Mouse (Mus musculus): ENCODE results near the gene Acads. TPM values are rescaled to one million over a fixed set of nuclear protein-coding genes. Genes with fewer than 3 reads are reported as not detected.
"Not testable (repeated sequence)": the region's sequence is repeated elsewhere in the genome, so short reads cannot be mapped to it uniquely, and the experiment has no call there.

The Acads gene
- 10 to 100 TPM in 1 of 4 experiments, 1 to 10 TPM in 3; 8.1 to 11.7 (median 9.2) TPM for total RNA-seq (2022)

GRCm38 (mm10) chr5:115118961-115119570 lies at the start of gene Acads:
Gene Acads (minus strand): TSS chr5:115119346.
- DNase-seq (ENCODE audit: low spot score in 2 of 2): peak in 1 of 2 experiments; percentile 63

GRCm38 (mm10) chr5:115167396-115167795 lies 48.2 kb upstream of the Acads start:
- DNase-seq (ENCODE audit: low spot score in 2 of 2): no peak

- DNase-seq (ENCODE audit: low spot score in 2 of 2): no peak
Measured at GRCm38 (mm10) chr5:115166815-115167194, 47.7 kb upstream of the Acads start.

- DNase-seq (ENCODE audit: low spot score in 2 of 2): no peak
Measured at GRCm38 (mm10) chr5:115165895-115166814, 47.0 kb upstream of the Acads start.

GRCm38 (mm10) chr5:115165351-115165750 lies 46.2 kb upstream of the Acads start:
- no peak for DNase-seq (ENCODE audit: low spot score in 2 of 2)

- DNase-seq (ENCODE audit: low spot score in 2 of 2): not testable (repeated sequence)
Measured at GRCm38 (mm10) chr5:115164446-115164845, 45.3 kb upstream of the Acads start.

- peak in 1 of 2 experiments; percentile 62 for DNase-seq (ENCODE audit: low spot score in 2 of 2)
Measured at GRCm38 (mm10) chr5:115163563-115163962, 44.4 kb upstream of the Acads start.

GRCm38 (mm10) chr5:115161940-115162279 lies 42.8 kb upstream of the Acads start:
- DNase-seq (ENCODE audit: low spot score in 2 of 2): not testable (repeated sequence)

- no peak for DNase-seq (ENCODE audit: low spot score in 2 of 2)
Measured at GRCm38 (mm10) chr5:115161064-115161939, 42.2 kb upstream of the Acads start.

- DNase-seq (ENCODE audit: low spot score in 2 of 2): no peak
Measured at GRCm38 (mm10) chr5:115160655-115161054, 41.5 kb upstream of the Acads start.

- no peak for DNase-seq (ENCODE audit: low spot score in 2 of 2)
Measured at GRCm38 (mm10) chr5:115159165-115159564, 40.0 kb upstream of the Acads start.

- peak; percentile 98 to 99 for DNase-seq (ENCODE audit: low spot score in 2 of 2)
Measured at GRCm38 (mm10) chr5:115158040-115158983, 39.2 kb upstream of the Acads start, which contains the start of gene Mlec. Gene Mlec (minus strand): TSS chr5:115158179.

GRCm38 (mm10) chr5:115156933-115157589 lies 37.9 kb upstream of the Acads start:
- no peak for DNase-seq (ENCODE audit: low spot score in 2 of 2)

GRCm38 (mm10) chr5:115156401-115156800 lies 37.3 kb upstream of the Acads start:
- DNase-seq (ENCODE audit: low spot score in 2 of 2): no peak

GRCm38 (mm10) chr5:115155831-115156230 lies 36.7 kb upstream of the Acads start:
- no peak for DNase-seq (ENCODE audit: low spot score in 2 of 2)

GRCm38 (mm10) chr5:115155156-115155631 lies 36.0 kb upstream of the Acads start:
- no peak for DNase-seq (ENCODE audit: low spot score in 2 of 2)

GRCm38 (mm10) chr5:115152132-115152956 lies 33.2 kb upstream of the Acads start:
- no peak for DNase-seq (ENCODE audit: low spot score in 2 of 2)

- no peak for DNase-seq (ENCODE audit: low spot score in 2 of 2)
Measured at GRCm38 (mm10) chr5:115151457-115151856, 32.3 kb upstream of the Acads start.

GRCm38 (mm10) chr5:115150991-115151390 lies 31.8 kb upstream of the Acads start:
- DNase-seq (ENCODE audit: low spot score in 2 of 2): no peak

All from layer of hippocampus, adult 8-10 months (tissue).